Mouse (Mus musculus) megakaryocyte, embryonic 14.5 days (primary cell): ENCODE measurements around the gene Spata13.

Source experiments
- FLI1 ChIP-seq: IDR thresholded peaks from 2 replicates; pipeline ENCODE4 v1.6.1; 2012; ENCODE audit warnings: low read length, inconsistent platforms, mixed read lengths
- GATA1 ChIP-seq: IDR thresholded peaks from 3 replicates; pipeline ENCODE4 v1.6.1; 2012; ENCODE audit warnings: mixed read lengths, low read length, inconsistent platforms, borderline replicate concordance

GRCm38 (mm10) chr14:60670191-60670590 lies 36.4 kb downstream of the Spata13 start:
- no peak for TF ChIP-seq GATA1
- no peak for TF ChIP-seq FLI1
